Mouse (Mus musculus) limb, embryonic 15.5 days (tissue): Measurements from ENCODE around the gene Sytl1. TPM values are rescaled to one million over a fixed set of nuclear protein-coding genes. Genes with fewer than 3 reads are reported as not detected.

ENCODE experiments used
- ATAC-seq: fragments of 200-750 bp; cut with Nextera tagmentation; 2 replicates; pipeline ENCODE4 v1.8.0; 2017; ENCODE audit warnings: low read depth, moderate TSS enrichment; ENCODE audit not compliant: insufficient number of reproducible peaks, low FRiP score, low TSS enrichment
- H3K27ac ChIP-seq: fragments of 300-500 bp; sonication (generic); 2 replicates; pipeline ENCODE4 v1.5.1; 2015; ENCODE audit warnings: moderate library complexity, mild to moderate bottlenecking, inconsistent platforms
- H3K27me3 ChIP-seq: fragments of 300-500 bp; sonication (generic); 2 replicates; pipeline ENCODE4 v1.6.1; 2015; ENCODE audit warnings: inconsistent platforms
- H3K36me3 ChIP-seq: fragments of 300-500 bp; sonication (generic); 2 replicates; pipeline ENCODE4 v1.6.1; 2015; ENCODE audit warnings: inconsistent platforms
- H3K4me1 ChIP-seq: fragments of 300-500 bp; sonication (generic); 2 replicates; pipeline ENCODE4 v1.6.1; 2015; ENCODE audit warnings: inconsistent platforms
- H3K4me2 ChIP-seq: fragments of 300-500 bp; sonication (generic); 2 replicates; pipeline ENCODE4 v1.6.1; 2015; ENCODE audit warnings: mild to moderate bottlenecking, inconsistent platforms
- H3K4me3 ChIP-seq: fragments of 300-500 bp; sonication (generic); 2 replicates; pipeline ENCODE4 v1.5.1; 2015; ENCODE audit warnings: mild to moderate bottlenecking, inconsistent platforms
- H3K9ac ChIP-seq: fragments of 300-500 bp; sonication (generic); 2 replicates; pipeline ENCODE4 v1.6.1; 2015; ENCODE audit warnings: inconsistent platforms
- H3K9me3 ChIP-seq: fragments of 300-500 bp; sonication (generic); 2 replicates; pipeline ENCODE4 v1.6.1; 2016; ENCODE audit warnings: inconsistent platforms
- WGBS: fragments of 180-500 bp; shearing (Covaris S2); methylation state at CpG from one replicate; pipeline ENCODE4 v1.1.7; 2015; 5-methylcytosine and 5-hydroxymethylcytosine counted together
- polyA plus RNA-seq: library from polyadenylated mRNA; unstranded; fragments of >200 nt; fragmentation: Nextera tagmentation; extraction: Ambion mirVana; gene quantifications from 2 replicates; pipeline ENCODE4 v1.2.1, GENCODE M21; 2015

Sytl1 gene
- polyA plus RNA-seq, 1 experiment from 2014 or later, result 54.1 TPM

GRCm38 (mm10) chr4:133277104-133278026, 14.5 kb upstream of the Sytl1 start, which contains the start of gene Tmem222:
Tmem222 (minus strand) TSS chr4:133277792.
- peak; percentile 87 for ATAC-seq
- Histone ChIP-seq H3K4me3 (peak within 1 kb of the TSS; percentile 83), H3K36me3 (peaks cover 4% of the 10 kb centered on the region; the same call in 1 of the 2 replicates), H3K9me3 (no peaks in the 10 kb centered on the region), H3K4me1 (peaks cover 34% of the 10 kb centered on the region), H3K4me2 (peak within 1 kb of the TSS; percentile 69), H3K9ac (peak within 1 kb of the TSS; percentile 78), H3K27me3 (no peaks in the 10 kb centered on the region), H3K27ac (peak within 1 kb of the TSS; percentile 95)
- WGBS, result under 1% methylated on average over 73 of the region's 73 CpGs

GRCm38 (mm10) chr4:133270929-133271328, 8.0 kb upstream of the Sytl1 start:
- Histone ChIP-seq H3K4me2 (no peak overlapping the region), H3K27ac (no peak overlapping the region), H3K4me1 (peaks cover 6% of the 10 kb centered on the region), H3K36me3 (peaks cover 55% of the 10 kb centered on the region), H3K9ac (no peak overlapping the region), H3K9me3 (no peaks in the 10 kb centered on the region), H3K27me3 (no peaks in the 10 kb centered on the region), H3K4me3 (no peak overlapping the region)
- no peak for ATAC-seq
- WGBS, result 92% methylated on average over 9 of the region's 9 CpGs

- no peaks in the 10 kb centered on the region for H3K4me1 ChIP-seq
- H3K9me3 ChIP-seq, result no peaks in the 10 kb centered on the region
- no peak overlapping the region for H3K4me2 ChIP-seq
- no peak for ATAC-seq
- no peak overlapping the region for H3K9ac ChIP-seq
- no peak overlapping the region for H3K27ac ChIP-seq
- 82% methylated on average over 3 of the region's 3 CpGs for WGBS
- H3K36me3 ChIP-seq, result peaks cover 68% of the 10 kb centered on the region
- H3K27me3 ChIP-seq, result no peaks in the 10 kb centered on the region
- no peak overlapping the region for H3K4me3 ChIP-seq
These were observed 6.7 kb upstream of the Sytl1 start for GRCm38 (mm10) chr4:133269596-133269995.

- no peak overlapping the region for H3K4me3 ChIP-seq
- no peak overlapping the region for H3K27ac ChIP-seq
- H3K9me3 ChIP-seq, result no peaks in the 10 kb centered on the region
- no peaks in the 10 kb centered on the region for H3K4me1 ChIP-seq
- H3K9ac ChIP-seq, result no peak overlapping the region
- H3K36me3 ChIP-seq, result peaks cover 72% of the 10 kb centered on the region
- WGBS, result 87% methylated on average over 3 of the region's 3 CpGs
- ATAC-seq, result no peak
- H3K27me3 ChIP-seq, result no peaks in the 10 kb centered on the region
- H3K4me2 ChIP-seq, result no peak overlapping the region
These were observed 6.0 kb upstream of the Sytl1 start for GRCm38 (mm10) chr4:133268931-133269330.

- H3K27me3 ChIP-seq, result no peaks in the 10 kb centered on the region
- no peak overlapping the region for H3K4me3 ChIP-seq
- WGBS, result 93% methylated on average over 12 of the region's 12 CpGs
- peaks cover 69% of the 10 kb centered on the region for H3K36me3 ChIP-seq
- no peak for ATAC-seq
- no peak overlapping the region for H3K27ac ChIP-seq
- H3K4me2 ChIP-seq, result no peak overlapping the region
- H3K9me3 ChIP-seq, result no peaks in the 10 kb centered on the region
- no peak overlapping the region for H3K9ac ChIP-seq
- peaks cover 6% of the 10 kb centered on the region; the same call in 1 of the 2 replicates for H3K4me1 ChIP-seq
These were observed 3.5 kb upstream of the Sytl1 start for GRCm38 (mm10) chr4:133266248-133266880.

GRCm38 (mm10) chr4:133265759-133266158, 2.8 kb upstream of the Sytl1 start:
- Histone ChIP-seq H3K27ac (no peak overlapping the region), H3K4me3 (no peak overlapping the region), H3K9ac (no peak overlapping the region), H3K27me3 (no peaks in the 10 kb centered on the region), H3K4me1 (peaks cover 6% of the 10 kb centered on the region; the same call in 1 of the 2 replicates), H3K36me3 (peaks cover 66% of the 10 kb centered on the region), H3K4me2 (no peak overlapping the region), H3K9me3 (no peaks in the 10 kb centered on the region)
- WGBS, result 90% methylated on average over 4 of the region's 4 CpGs
- ATAC-seq, result no peak

- WGBS, result 95% methylated on average over 3 of the region's 3 CpGs
- Histone ChIP-seq H3K4me1 (peaks cover 6% of the 10 kb centered on the region; the same call in 1 of the 2 replicates), H3K27me3 (no peaks in the 10 kb centered on the region), H3K9ac (no peak overlapping the region), H3K4me2 (no peak overlapping the region), H3K36me3 (peaks cover 61% of the 10 kb centered on the region), H3K27ac (no peak overlapping the region), H3K9me3 (no peaks in the 10 kb centered on the region), H3K4me3 (no peak overlapping the region)
- no peak for ATAC-seq
These were observed 2.4 kb upstream of the Sytl1 start for GRCm38 (mm10) chr4:133265297-133265696.

- WGBS, result 92% methylated on average over 2 of the region's 2 CpGs
- H3K4me2 ChIP-seq, result no peak overlapping the region
These were observed 1.6 kb upstream of the Sytl1 start for GRCm38 (mm10) chr4:133264559-133264958.

GRCm38 (mm10) chr4:133263756-133264155, 843 bp upstream of the Sytl1 start:
- H3K27me3 ChIP-seq, result no peaks in the 10 kb centered on the region
- H3K4me3 ChIP-seq, result no peak overlapping the region
- ATAC-seq, result no peak
- H3K27ac ChIP-seq, result no peak overlapping the region
- WGBS, result 87% methylated on average over 5 of the region's 5 CpGs
- H3K4me1 ChIP-seq, result peaks cover 6% of the 10 kb centered on the region; the same call in 1 of the 2 replicates
- no peak overlapping the region for H3K9ac ChIP-seq
- no peak overlapping the region for H3K4me2 ChIP-seq
- H3K36me3 ChIP-seq, result peaks cover 46% of the 10 kb centered on the region
- no peaks in the 10 kb centered on the region for H3K9me3 ChIP-seq

More at GRCm38 (mm10) chr4:133264559-133264958, 1.6 kb upstream of the Sytl1 start:
- peaks cover 54% of the 10 kb centered on the region for H3K36me3 ChIP-seq
- H3K27me3 ChIP-seq, result no peaks in the 10 kb centered on the region
- no peak overlapping the region for H3K9ac ChIP-seq
- H3K4me3 ChIP-seq, result no peak overlapping the region
- no peak overlapping the region for H3K27ac ChIP-seq
- no peaks in the 10 kb centered on the region for H3K9me3 ChIP-seq
- ATAC-seq, result no peak
- H3K4me1 ChIP-seq, result peaks cover 6% of the 10 kb centered on the region; the same call in 1 of the 2 replicates

- peak overlapping the region; percentile 10 for H3K4me2 ChIP-seq
- H3K4me1 ChIP-seq, result peaks cover 6% of the 10 kb centered on the region; the same call in 1 of the 2 replicates
- no peak for ATAC-seq
- no peaks in the 10 kb centered on the region for H3K9me3 ChIP-seq
- H3K4me3 ChIP-seq, result peak overlapping the region; percentile 27
- peak overlapping the region; percentile 75 for H3K27ac ChIP-seq
- 0 out of 2 replicates have a peak, but pooled peaks cover 3% of the 10 kb centered on the region for H3K27me3 ChIP-seq
- peaks cover 32% of the 10 kb centered on the region for H3K36me3 ChIP-seq
- no peak overlapping the region for H3K9ac ChIP-seq
- WGBS, result 54% methylated on average over 7 of the region's 7 CpGs
These were observed 543 bp downstream of the Sytl1 start for GRCm38 (mm10) chr4:133262375-133262765.

GRCm38 (mm10) chr4:133261641-133262374, 1.1 kb downstream of the Sytl1 start:
- Histone ChIP-seq H3K9me3 (no peaks in the 10 kb centered on the region), H3K36me3 (peaks cover 26% of the 10 kb centered on the region), H3K27me3 (peaks cover 9% of the 10 kb centered on the region), H3K4me2 (peak overlapping the region; percentile 22), H3K27ac (peak overlapping the region; percentile 75), H3K4me1 (peaks cover 9% of the 10 kb centered on the region), H3K9ac (no peak overlapping the region), H3K4me3 (peak overlapping the region; percentile 27)
- WGBS, result 38% methylated on average over 10 of the region's 10 CpGs
- ATAC-seq, result no peak
